Mouse (Mus musculus) heart, embryonic 12.5 days (tissue): Measurements from ENCODE around the gene Olfr90. TPM values are rescaled to one million over a fixed set of nuclear protein-coding genes. Genes with fewer than 3 reads are reported as not detected.

ENCODE experiments used
- ATAC-seq: fragments of 200-750 bp; cut with Nextera tagmentation; 2 replicates; pipeline ENCODE4 v1.8.0; 2017; ENCODE audit warnings: moderate TSS enrichment, moderate library complexity; ENCODE audit not compliant: insufficient number of reproducible peaks, low FRiP score
- H3K27ac ChIP-seq: fragments of 300-500 bp; sonication (generic); 2 replicates; pipeline ENCODE4 v1.5.1; 2016; ENCODE audit warnings: mild to moderate bottlenecking, moderate library complexity; ENCODE audit not compliant: poor library complexity, severe bottlenecking
- H3K27me3 ChIP-seq: fragments of 300-500 bp; sonication (generic); replicated peaks from 2 replicates; pipeline ENCODE4 v1.6.1; 2016; ENCODE audit warnings: mild to moderate bottlenecking, moderate library complexity
- H3K36me3 ChIP-seq: fragments of 300-500 bp; sonication (generic); 2 replicates; pipeline ENCODE4 v1.6.1; 2016; ENCODE audit warnings: mild to moderate bottlenecking, moderate library complexity
- H3K4me1 ChIP-seq: fragments of 300-500 bp; sonication (generic); replicated peaks from 2 replicates; pipeline ENCODE4 v1.6.1; 2016; ENCODE audit warnings: mild to moderate bottlenecking
- H3K4me2 ChIP-seq: fragments of 300-500 bp; sonication (generic); 2 replicates; pipeline ENCODE4 v1.6.1; 2016; ENCODE audit warnings: mild to moderate bottlenecking, moderate library complexity
- H3K4me3 ChIP-seq: fragments of 300-500 bp; sonication (generic); 2 replicates; pipeline ENCODE4 v1.5.1; 2016; ENCODE audit warnings: mild to moderate bottlenecking
- H3K9ac ChIP-seq: fragments of 300-500 bp; sonication (generic); 2 replicates; pipeline ENCODE4 v1.6.1; 2016; ENCODE audit warnings: mild to moderate bottlenecking, moderate library complexity
- H3K9me3 ChIP-seq: fragments of 300-500 bp; sonication (generic); replicated peaks from 2 replicates; pipeline ENCODE4 v1.6.1; 2016; ENCODE audit warnings: mild to moderate bottlenecking, moderate library complexity
- WGBS: fragments of 180-500 bp; shearing (Covaris S2); methylation state at CpG from one replicate; pipeline ENCODE4 v1.1.7; 2016; 5-methylcytosine and 5-hydroxymethylcytosine counted together
- polyA plus RNA-seq: library from polyadenylated mRNA; unstranded; fragments of >200 nt; fragmentation: Nextera tagmentation; extraction: Ambion mirVana; gene quantifications from 2 replicates; pipeline ENCODE4 v1.2.1, GENCODE M21; 2016

Gene Olfr90
- polyA plus RNA-seq, 1 experiment from 2014 or later: not detected

GRCm38 (mm10) chr17:37078193-37078592 is 10.1 kb downstream of the Olfr90 start:
- H3K9me3 ChIP-seq: no peaks in the 10 kb centered on the region
- H3K4me2 ChIP-seq: no peak overlapping the region
- 0 out of 2 replicates have a peak, but pooled peaks cover 6% of the 10 kb centered on the region for H3K4me1 ChIP-seq
- H3K9ac ChIP-seq: no peak overlapping the region
- H3K27me3 ChIP-seq: no peaks in the 10 kb centered on the region
- no peak for ATAC-seq
- H3K27ac ChIP-seq: no peak overlapping the region
- no peak overlapping the region for H3K4me3 ChIP-seq
- peaks cover 16% of the 10 kb centered on the region for H3K36me3 ChIP-seq
- WGBS: 42% methylated on average over 1 of the region's 1 CpGs

- Histone ChIP-seq H3K4me1 (0 out of 2 replicates have a peak, but pooled peaks cover 6% of the 10 kb centered on the region), H3K4me3 (no peak overlapping the region), H3K9ac (no peak overlapping the region), H3K9me3 (no peaks in the 10 kb centered on the region), H3K36me3 (peaks cover 36% of the 10 kb centered on the region), H3K27me3 (no peaks in the 10 kb centered on the region), H3K27ac (no peak overlapping the region), H3K4me2 (no peak overlapping the region)
- WGBS: 61% methylated on average over 2 of the region's 2 CpGs
- no peak for ATAC-seq
Observed at GRCm38 (mm10) chr17:37075766-37076165, 12.5 kb downstream of the Olfr90 start.

- H3K4me1 ChIP-seq: 0 out of 2 replicates have a peak, but pooled peaks cover 3% of the 10 kb centered on the region
- H3K36me3 ChIP-seq: peaks cover 42% of the 10 kb centered on the region
- no peak for ATAC-seq
- no peaks in the 10 kb centered on the region for H3K9me3 ChIP-seq
- H3K27ac ChIP-seq: no peak overlapping the region
- no peak overlapping the region for H3K4me3 ChIP-seq
- no peaks in the 10 kb centered on the region for H3K27me3 ChIP-seq
- H3K4me2 ChIP-seq: no peak overlapping the region
- WGBS: 79% methylated on average over 6 of the region's 6 CpGs
- H3K9ac ChIP-seq: no peak overlapping the region
Observed at GRCm38 (mm10) chr17:37075181-37075580, 13.1 kb downstream of the Olfr90 start.

- no peaks in the 10 kb centered on the region for H3K4me1 ChIP-seq
- H3K4me3 ChIP-seq: no peak overlapping the region
- H3K36me3 ChIP-seq: peaks cover 65% of the 10 kb centered on the region
- 56% methylated on average over 11 of the region's 11 CpGs for WGBS
- no peak overlapping the region for H3K9ac ChIP-seq
- no peaks in the 10 kb centered on the region for H3K27me3 ChIP-seq
- ATAC-seq: no peak
- H3K27ac ChIP-seq: no peak overlapping the region
- no peak overlapping the region for H3K4me2 ChIP-seq
- no peaks in the 10 kb centered on the region for H3K9me3 ChIP-seq
Observed at GRCm38 (mm10) chr17:37072730-37073276, 15.5 kb downstream of the Olfr90 start.

GRCm38 (mm10) chr17:37072080-37072729 is 16.1 kb downstream of the Olfr90 start:
- Histone ChIP-seq H3K4me2 (no peak overlapping the region), H3K4me1 (no peaks in the 10 kb centered on the region), H3K9ac (no peak overlapping the region), H3K36me3 (peaks cover 71% of the 10 kb centered on the region), H3K27ac (no peak overlapping the region), H3K9me3 (no peaks in the 10 kb centered on the region), H3K4me3 (no peak overlapping the region), H3K27me3 (no peaks in the 10 kb centered on the region)
- no peak for ATAC-seq
- 78% methylated on average over 12 of the region's 12 CpGs for WGBS

GRCm38 (mm10) chr17:37070121-37070520 is 18.2 kb downstream of the Olfr90 start:
- WGBS: 81% methylated on average over 8 of the region's 8 CpGs
- Histone ChIP-seq H3K4me3 (no peak overlapping the region), H3K36me3 (peaks cover 90% of the 10 kb centered on the region), H3K9ac (no peak overlapping the region), H3K4me2 (no peak overlapping the region), H3K27ac (no peak overlapping the region), H3K9me3 (no peaks in the 10 kb centered on the region), H3K4me1 (no peaks in the 10 kb centered on the region), H3K27me3 (no peaks in the 10 kb centered on the region)
- ATAC-seq: no peak

- no peaks in the 10 kb centered on the region for H3K27me3 ChIP-seq
- H3K4me3 ChIP-seq: no peak overlapping the region
- no peak overlapping the region for H3K9ac ChIP-seq
- no peak overlapping the region for H3K4me2 ChIP-seq
- ATAC-seq: no peak
- 84% methylated on average over 1 of the region's 1 CpGs for WGBS
- no peaks in the 10 kb centered on the region for H3K4me1 ChIP-seq
- peaks cover 90% of the 10 kb centered on the region for H3K36me3 ChIP-seq
- H3K9me3 ChIP-seq: no peaks in the 10 kb centered on the region
- H3K27ac ChIP-seq: no peak overlapping the region
Observed at GRCm38 (mm10) chr17:37067861-37068260, 20.4 kb downstream of the Olfr90 start.

GRCm38 (mm10) chr17:37065993-37066392 is 22.3 kb downstream of the Olfr90 start:
- Histone ChIP-seq H3K4me3 (no peak overlapping the region), H3K36me3 (peaks cover 91% of the 10 kb centered on the region), H3K4me1 (no peaks in the 10 kb centered on the region), H3K27me3 (no peaks in the 10 kb centered on the region), H3K4me2 (no peak overlapping the region), H3K9ac (no peak overlapping the region), H3K9me3 (no peaks in the 10 kb centered on the region), H3K27ac (no peak overlapping the region)
- no peak for ATAC-seq
- 93% methylated on average over 2 of the region's 2 CpGs for WGBS

- H3K4me2 ChIP-seq: no peak overlapping the region
- no peaks in the 10 kb centered on the region for H3K4me1 ChIP-seq
- H3K9me3 ChIP-seq: no peaks in the 10 kb centered on the region
- ATAC-seq: no peak
- 81% methylated on average over 11 of the region's 11 CpGs for WGBS
- H3K4me3 ChIP-seq: no peak overlapping the region
- H3K27ac ChIP-seq: no peak overlapping the region
- H3K9ac ChIP-seq: no peak overlapping the region
- H3K36me3 ChIP-seq: peaks cover 84% of the 10 kb centered on the region
- H3K27me3 ChIP-seq: no peaks in the 10 kb centered on the region
Observed at GRCm38 (mm10) chr17:37063686-37064495, 24.4 kb downstream of the Olfr90 start.

- Histone ChIP-seq H3K9ac (no peak overlapping the region), H3K36me3 (peaks cover 78% of the 10 kb centered on the region), H3K9me3 (no peaks in the 10 kb centered on the region), H3K4me2 (no peak overlapping the region), H3K4me1 (no peaks in the 10 kb centered on the region), H3K27me3 (no peaks in the 10 kb centered on the region), H3K27ac (no peak overlapping the region), H3K4me3 (no peak overlapping the region)
- WGBS: 63% methylated on average over 10 of the region's 10 CpGs
- no peak for ATAC-seq
Observed at GRCm38 (mm10) chr17:37063063-37063462, 25.2 kb downstream of the Olfr90 start.

- no peak for ATAC-seq
- H3K27ac ChIP-seq: no peak overlapping the region
- H3K4me3 ChIP-seq: no peak overlapping the region
- no peak overlapping the region for H3K4me2 ChIP-seq
- no peak overlapping the region for H3K9ac ChIP-seq
- peaks cover 69% of the 10 kb centered on the region for H3K36me3 ChIP-seq
- H3K9me3 ChIP-seq: no peaks in the 10 kb centered on the region
- H3K4me1 ChIP-seq: no peaks in the 10 kb centered on the region
- no peaks in the 10 kb centered on the region for H3K27me3 ChIP-seq
- WGBS: 86% methylated on average over 10 of the region's 10 CpGs
Observed at GRCm38 (mm10) chr17:37062101-37062641, 26.1 kb downstream of the Olfr90 start.
